Mouse (Mus musculus) layer of hippocampus, postnatal 25 days (tissue): ENCODE measurements around the gene Gm47189. TPM values are rescaled to one million over a fixed set of nuclear protein-coding genes. Genes with fewer than 3 reads are reported as not detected.
A peak's percentile ranks its signal among the peaks of the same experiment; 100 is the strongest.
"Not testable (repeated sequence)": the region's sequence is repeated elsewhere in the genome, so short reads cannot be mapped to it uniquely, and the experiment has no call there.

ENCODE experiments used
- DNase-seq, 2 experiments: peaks; one replicate each; pipeline ENCODE4 v3.0.0; 2022; ENCODE audit warnings: mixed read lengths in 2 of 2, low spot score in 1 of 2; ENCODE audit errors: extremely low spot score in 1 of 2
- total RNA-seq, 2 experiments: library from RNA; stranded (reverse); gene quantifications; 2 replicates each; pipeline ENCODE4 v1.2.3; 2021

Gm47189 gene
- not detected for total RNA-seq

DNA sequence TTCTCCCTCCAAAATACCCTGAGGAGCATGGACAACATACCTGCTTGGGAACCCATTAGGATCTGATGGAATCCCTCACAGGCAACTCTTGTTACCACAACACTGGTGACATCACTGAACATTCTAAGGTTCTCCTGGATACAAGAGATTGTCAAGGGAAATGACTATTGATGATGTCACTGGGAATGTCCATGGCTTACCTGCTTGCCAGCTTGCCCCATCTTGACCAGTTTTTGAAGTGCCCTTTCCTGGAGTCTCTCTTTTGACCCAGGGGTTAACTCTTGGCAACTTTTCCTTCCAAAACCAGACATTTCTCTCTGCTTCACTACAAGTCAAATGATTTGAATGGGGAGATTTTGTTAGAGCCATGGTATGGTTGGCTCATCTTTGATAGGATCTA lies at the start of gene Gm47189:
Gene Gm47189 (minus strand): TSS at position 101 of the 400 bp plus-strand sequence.
- not testable (repeated sequence) for DNase-seq

DNA sequence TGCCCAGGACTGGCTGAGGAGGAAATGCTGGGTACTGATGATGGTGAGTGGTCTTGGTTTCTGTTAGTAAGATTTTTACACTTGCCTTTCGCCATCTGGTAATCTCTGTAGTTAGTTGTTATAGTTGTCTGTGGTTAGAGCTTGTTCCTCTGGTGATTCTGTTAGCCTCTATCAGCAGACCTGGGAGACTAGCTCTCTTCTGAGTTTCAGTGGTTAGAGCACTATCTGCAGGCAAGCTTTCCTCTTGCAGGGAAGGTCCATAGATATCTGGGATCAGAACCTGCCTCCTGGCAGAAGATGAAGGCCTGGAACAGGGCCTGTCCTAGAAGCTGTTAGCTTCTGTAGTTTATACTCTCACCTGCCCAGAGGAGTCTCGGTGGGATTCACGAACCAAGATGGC lies 16.3 kb downstream of the Gm47189 start:
- DNase-seq = peak in 1 of 2 experiments; percentile 2

DNA sequence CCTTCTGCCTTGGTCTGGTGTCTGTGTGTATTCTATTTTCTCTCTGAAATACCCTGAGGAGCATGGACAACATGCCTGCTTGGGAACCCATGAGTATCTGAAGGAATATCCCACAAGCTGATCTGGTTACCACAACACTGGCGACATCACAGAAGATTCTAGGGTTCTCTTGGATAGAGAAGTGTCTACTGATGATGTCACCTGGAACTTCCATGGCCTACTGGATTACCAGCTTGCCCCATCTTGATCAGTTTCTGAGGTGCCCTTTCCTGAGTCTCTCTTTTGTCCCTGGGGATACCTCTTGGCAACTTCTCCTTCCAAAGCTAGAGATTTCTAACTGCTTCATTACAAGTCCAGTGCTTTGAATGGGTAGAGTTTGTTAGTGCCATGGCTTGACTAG lies 21.7 kb downstream of the Gm47189 start, which contains the start of gene Gm7929:
Gene Gm7929 (minus strand): TSS at position 101 of the 400 bp plus-strand sequence.
- DNase-seq = not testable (repeated sequence)

DNA sequence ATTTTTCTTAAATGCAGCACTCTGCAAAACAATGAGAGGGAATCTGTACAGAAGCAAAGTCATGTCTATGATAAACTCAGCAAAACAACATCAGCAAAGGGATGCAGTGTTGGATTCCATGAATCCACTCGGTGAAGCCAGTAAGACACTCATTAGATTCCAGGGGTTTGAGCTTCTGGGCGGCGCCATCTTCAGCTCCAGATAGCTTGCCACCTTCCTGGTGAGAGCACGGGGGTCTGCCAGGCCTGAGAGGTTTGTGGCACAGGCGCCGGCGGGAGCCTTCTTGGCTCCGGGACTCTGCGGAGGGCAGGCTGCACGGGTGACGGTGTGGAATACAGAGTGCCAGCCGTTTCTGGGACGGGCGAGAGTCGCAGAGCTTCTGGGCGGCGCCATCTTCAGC lies 48.8 kb downstream of the Gm47189 start:
- DNase-seq = not testable (repeated sequence)

DNA sequence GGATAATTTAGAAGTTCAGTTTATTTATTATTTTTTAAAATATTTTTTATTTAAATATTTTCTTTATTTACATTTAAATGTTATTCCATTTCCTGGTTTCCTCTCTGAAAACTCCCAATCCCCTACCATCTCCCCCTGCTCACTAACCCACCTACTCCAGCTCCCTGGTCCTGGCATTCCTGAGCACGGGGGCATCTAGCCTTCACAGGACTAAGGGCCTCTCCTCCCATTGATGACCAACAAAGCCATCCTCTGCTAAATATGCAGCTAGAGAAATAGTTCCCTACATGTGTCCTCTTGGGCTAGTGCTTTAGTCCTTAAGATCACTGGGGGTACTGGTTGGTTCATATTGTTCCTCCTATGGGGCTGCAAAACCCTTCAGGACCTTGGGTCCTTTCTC lies 55.1 kb downstream of the Gm47189 start:
- not testable (repeated sequence) for DNase-seq

Other genes with a start within 250 kb of the Gm47189 start
- gene Gm7970, start 216.9 kb downstream of the Gm47189 start, total RNA-seq = not detected
- under 1 TPM in 1 of 2 experiments, not detected in 1; 0.25 TPM for gene 1700049E17Rik2, start 199.2 kb downstream of the Gm47189 start, total RNA-seq
- gene Gm3072, start 147.8 kb downstream of the Gm47189 start, total RNA-seq = not detected
- not detected for gene Gm3676, start 126.0 kb downstream of the Gm47189 start, total RNA-seq
- gene Gm8068, start 70.6 kb downstream of the Gm47189 start, total RNA-seq = not detected
- gene Gm7929, start 21.8 kb downstream of the Gm47189 start, total RNA-seq = not detected
- not detected for gene Gm7980, start 134.8 kb upstream of the Gm47189 start, total RNA-seq
- gene 1700049E17Rik1, start 152.5 kb upstream of the Gm47189 start, total RNA-seq = not detected
- not detected for gene 1700024B05Rik, start 171.6 kb upstream of the Gm47189 start, total RNA-seq
- not detected for gene Gm6401, start 195.5 kb upstream of the Gm47189 start, total RNA-seq
- not detected for gene Gm3543, start 210.9 kb upstream of the Gm47189 start, total RNA-seq